Mouse (Mus musculus) forebrain, postnatal 0 days (tissue): Measurements from ENCODE around the gene Ccdc40. TPM values are rescaled to one million over a fixed set of nuclear protein-coding genes. Genes with fewer than 3 reads are reported as not detected.

Experiments used
- ATAC-seq: fragments of 200-750 bp; cut with Nextera tagmentation; 2 replicates; pipeline ENCODE4 v1.8.0; 2017; ENCODE audit warnings: mild to moderate bottlenecking, moderate library complexity
- DNase-seq: peaks from one replicate; pipeline ENCODE4 v3.0.0-alpha.2; 2015
- H3K27ac ChIP-seq: fragments of 300-500 bp; sonication (generic); 2 replicates; pipeline ENCODE4 v1.5.1; 2014; ENCODE audit warnings: low read depth, mild to moderate bottlenecking, antibody characterized with exemption, low read length, moderate library complexity, mixed read lengths
- H3K27me3 ChIP-seq: fragments of 300-500 bp; sonication (generic); 2 replicates; pipeline ENCODE4 v1.6.1; 2014; ENCODE audit warnings: mild to moderate bottlenecking, low read length, mixed read lengths; ENCODE audit not compliant: insufficient read depth
- H3K36me3 ChIP-seq: fragments of 300-500 bp; sonication (generic); 2 replicates; pipeline ENCODE4 v1.6.1; 2014; ENCODE audit warnings: mild to moderate bottlenecking, moderate library complexity; ENCODE audit not compliant: insufficient read depth
- H3K4me1 ChIP-seq: fragments of 300-500 bp; sonication (generic); 2 replicates; pipeline ENCODE4 v1.6.1; 2014; ENCODE audit warnings: antibody characterized with exemption; ENCODE audit not compliant: insufficient read depth
- H3K4me2 ChIP-seq: fragments of 300-500 bp; sonication (generic); 2 replicates; pipeline ENCODE4 v1.6.1; 2014; ENCODE audit warnings: low read depth, mild to moderate bottlenecking, moderate library complexity
- H3K4me3 ChIP-seq: fragments of 300-500 bp; sonication (generic); 2 replicates; pipeline ENCODE4 v1.5.1; 2014; ENCODE audit warnings: low read depth, low read length, mixed read lengths
- H3K9ac ChIP-seq: fragments of 300-500 bp; sonication (generic); 2 replicates; pipeline ENCODE4 v1.6.1; 2014; ENCODE audit warnings: mild to moderate bottlenecking
- H3K9me3 ChIP-seq: fragments of 300-500 bp; sonication (generic); 2 replicates; pipeline ENCODE4 v1.6.1; 2016; ENCODE audit warnings: low read length
- CTCF ChIP-seq: sonication (generic); IDR thresholded peaks from 2 replicates; pipeline ENCODE4 v1.5.1; 2016; ENCODE audit warnings: antibody characterized with exemption, control low read depth, low read depth
- WGBS: fragments of 180-500 bp; shearing (Covaris S2); extraction: QIAGEN DNeasy Blood & Tissue Kit; methylation state at CpG from one replicate; pipeline ENCODE4 v1.1.7; 2014; 5-methylcytosine and 5-hydroxymethylcytosine counted together
- polyA plus RNA-seq: library from polyadenylated mRNA; unstranded; fragments of >200 nt; fragmentation: Nextera tagmentation; extraction: Ambion mirVana; gene quantifications from 2 replicates; pipeline ENCODE4 v1.2.1, GENCODE M21; 2015
- total RNA-seq: library from RNA; depleted of rRNA; stranded (reverse); fragments of >200 nt; gene quantifications from 2 replicates; pipeline ENCODE4 v1.2.3, GENCODE M21; 2014

Gene Ccdc40
- total and polyA plus RNA-seq, 2 experiments from 2014 or later = 11.8 to 14.6 TPM

- ATAC-seq (no peak), DNase-seq (no peak)
- Histone ChIP-seq H3K4me3 (no peak overlapping the region), H3K27ac (no peak overlapping the region), H3K4me1 (peaks cover 6% of the 10 kb centered on the region), H3K36me3 (peaks cover 31% of the 10 kb centered on the region), H3K9ac (no peak overlapping the region), H3K9me3 (no peaks in the 10 kb centered on the region), H3K4me2 (no peak overlapping the region), H3K27me3 (no peaks in the 10 kb centered on the region)
- 84% methylated on average over 20 of the region's 20 CpGs for WGBS
- 0 out of 2 replicates have a peak, but pooled peaks have one; percentile 2 for TF ChIP-seq CTCF
These were observed 19.5 kb upstream of the Ccdc40 start for GRCm38 (mm10) chr11:119208870-119209370.

- no peak overlapping the region for H3K9ac ChIP-seq
- H3K4me2 ChIP-seq = no peak overlapping the region
- H3K4me1 ChIP-seq = peaks cover 6% of the 10 kb centered on the region
- no peak for TF ChIP-seq CTCF
- WGBS = 39% methylated on average over 10 of the region's 10 CpGs
- H3K9me3 ChIP-seq = no peaks in the 10 kb centered on the region
- ATAC-seq (peak; percentile 69), DNase-seq (peak; percentile 86)
- peaks cover 31% of the 10 kb centered on the region for H3K36me3 ChIP-seq
- no peak overlapping the region for H3K4me3 ChIP-seq
- peak overlapping the region; percentile 48; the same call in 1 of the 2 replicates for H3K27ac ChIP-seq
- H3K27me3 ChIP-seq = no peaks in the 10 kb centered on the region
These were observed 18.9 kb upstream of the Ccdc40 start for GRCm38 (mm10) chr11:119209371-119210025.

- Histone ChIP-seq H3K4me3 (no peak overlapping the region), H3K4me2 (peak overlapping the region; percentile 27; the same call in 1 of the 2 replicates), H3K27ac (no peak overlapping the region), H3K4me1 (peaks cover 13% of the 10 kb centered on the region), H3K9ac (peak overlapping the region; percentile 10; the same call in 1 of the 2 replicates), H3K36me3 (peaks cover 27% of the 10 kb centered on the region), H3K9me3 (no peaks in the 10 kb centered on the region), H3K27me3 (no peaks in the 10 kb centered on the region)
- TF ChIP-seq CTCF = no peak
- DNase-seq = peak; percentile 83
- 0 out of 2 replicates have a peak, but pooled peaks have one; percentile 17 for ATAC-seq
- WGBS = 51% methylated on average over 32 of the region's 32 CpGs
These were observed 17.9 kb upstream of the Ccdc40 start for GRCm38 (mm10) chr11:119210321-119211100.

GRCm38 (mm10) chr11:119211604-119212309, 16.6 kb upstream of the Ccdc40 start:
- Histone ChIP-seq H3K9ac (no peak overlapping the region), H3K36me3 (peaks cover 25% of the 10 kb centered on the region), H3K27ac (no peak overlapping the region), H3K27me3 (no peaks in the 10 kb centered on the region), H3K4me1 (peaks cover 14% of the 10 kb centered on the region), H3K4me2 (no peak overlapping the region), H3K9me3 (no peaks in the 10 kb centered on the region), H3K4me3 (no peak overlapping the region)
- no peak for ATAC-seq
- WGBS = 78% methylated on average over 21 of the region's 21 CpGs
- DNase-seq = no peak
- no peak for TF ChIP-seq CTCF

GRCm38 (mm10) chr11:119213166-119213885, 15.0 kb upstream of the Ccdc40 start:
- 55% methylated on average over 19 of the region's 19 CpGs for WGBS
- ATAC-seq (no peak), DNase-seq (no peak)
- H3K4me2 ChIP-seq = no peak overlapping the region
- H3K27ac ChIP-seq = no peak overlapping the region
- H3K9me3 ChIP-seq = no peaks in the 10 kb centered on the region
- H3K4me3 ChIP-seq = no peak overlapping the region
- no peak overlapping the region for H3K9ac ChIP-seq
- TF ChIP-seq CTCF = no peak
- H3K4me1 ChIP-seq = peaks cover 14% of the 10 kb centered on the region
- H3K36me3 ChIP-seq = peaks cover 10% of the 10 kb centered on the region; the same call in 1 of the 2 replicates
- H3K27me3 ChIP-seq = no peaks in the 10 kb centered on the region

- 11% methylated on average over 18 of the region's 18 CpGs for WGBS
- Histone ChIP-seq H3K4me1 (peaks cover 23% of the 10 kb centered on the region), H3K4me2 (peak overlapping the region; percentile 33), H3K4me3 (no peak overlapping the region), H3K36me3 (no peaks in the 10 kb centered on the region), H3K9me3 (no peaks in the 10 kb centered on the region), H3K9ac (peak overlapping the region; percentile 22; the same call in 1 of the 2 replicates), H3K27me3 (no peaks in the 10 kb centered on the region), H3K27ac (peak overlapping the region; percentile 71)
- DNase-seq = peak; percentile 59
- peak; percentile 61 for TF ChIP-seq CTCF
- ATAC-seq = peak; percentile 70
These were observed 13.1 kb upstream of the Ccdc40 start for GRCm38 (mm10) chr11:119215038-119215904.
